Mouse (Mus musculus): ENCODE measurements around the gene Shq1. TPM values are rescaled to one million over a fixed set of nuclear protein-coding genes. Genes with fewer than 3 reads are reported as not detected.

Gene Shq1
- total and polyA plus RNA-seq, 3 experiments, result 12.5 to 19.7 (median 16.6) TPM

GRCm38 (mm10) chr6:100710170-100710569 is 39.2 kb upstream of the Shq1 start:
- Histone ChIP-seq H3K9me3 (replicated peaks) (peaks cover 3% of the 10 kb centered on the region; the same call in 1 of the 2 replicates), H3K4me1 (ENCODE audit: insufficient read depth, low read depth, low read length) (0 out of 2 replicates have a peak, but pooled peaks cover 2% of the 10 kb centered on the region), H3K36me3 (replicated peaks) (no peaks in the 10 kb centered on the region), H3K4me3 (ENCODE audit: low read depth, low read length) (no peak overlapping the region), H3K27me3 (ENCODE audit: insufficient read depth, low read length) (peaks cover 5% of the 10 kb centered on the region; the same call in 1 of the 2 replicates)
- no peak for ATAC-seq (ENCODE audit: extremely low read depth, insufficient number of reproducible peaks, low FRiP score, poor library complexity, severe bottlenecking)
- TF ChIP-seq GATA1 (IDR thresholded peaks at IDR 0.05; ENCODE audit: borderline replicate concordance, low read length) (no peak), GATA2 (IDR thresholded peaks at IDR 0.05; ENCODE audit: borderline replicate concordance, low read depth, low read length) (no peak), POLR2AphosphoS5 (IDR thresholded peaks at IDR 0.05; ENCODE audit: insufficient replicate concordance, low read depth, low read length) (no peak), TAL1 (conservative IDR thresholded peaks at IDR 0.05; ENCODE audit: low read depth, low read length) (no peak), CTCF (IDR thresholded peaks at IDR 0.05; ENCODE audit: low read depth, low read length) (no peak)
- no peak for DNase-seq (ENCODE audit: low spot score)

DNA sequence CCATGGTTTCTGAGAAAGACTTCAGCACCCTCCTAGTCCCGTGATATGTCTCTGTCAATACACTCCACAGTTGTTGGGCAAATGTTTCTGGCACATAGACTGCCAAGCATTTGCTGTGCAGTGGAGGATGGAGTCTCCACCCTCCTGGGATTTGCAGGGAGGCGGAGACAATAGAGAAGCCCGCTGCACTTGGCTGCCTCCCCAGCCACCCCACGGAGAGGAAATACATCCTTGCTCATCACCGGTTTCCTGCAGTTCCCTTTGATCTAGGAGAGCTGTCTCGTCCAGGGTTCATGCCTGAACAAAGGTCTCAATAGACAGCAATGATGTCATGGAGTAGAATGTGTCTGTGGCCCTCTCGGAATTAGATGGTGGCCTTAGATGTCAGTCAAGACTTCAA is 38.5 kb upstream of the Shq1 start:
- H3K9me3 ChIP-seq (replicated peaks), result peaks cover 8% of the 10 kb centered on the region
- peaks cover 5% of the 10 kb centered on the region; the same call in 1 of the 2 replicates for H3K27me3 ChIP-seq (ENCODE audit: insufficient read depth, low read length)
- H3K36me3 ChIP-seq (replicated peaks), result no peaks in the 10 kb centered on the region
- DNase-seq (ENCODE audit: low spot score), result no peak
- H3K4me3 ChIP-seq (ENCODE audit: low read depth, low read length), result no peak overlapping the region
- TF ChIP-seq GATA2 (IDR thresholded peaks at IDR 0.05; ENCODE audit: borderline replicate concordance, low read depth, low read length) (no peak), GATA1 (IDR thresholded peaks at IDR 0.05; ENCODE audit: borderline replicate concordance, low read length) (no peak), POLR2AphosphoS5 (IDR thresholded peaks at IDR 0.05; ENCODE audit: insufficient replicate concordance, low read depth, low read length) (no peak), CTCF (IDR thresholded peaks at IDR 0.05; ENCODE audit: low read depth, low read length) (no peak), TAL1 (conservative IDR thresholded peaks at IDR 0.05; ENCODE audit: low read depth, low read length) (no peak)
- H3K4me1 ChIP-seq (ENCODE audit: insufficient read depth, low read depth, low read length), result 0 out of 2 replicates have a peak, but pooled peaks cover 2% of the 10 kb centered on the region
- ATAC-seq (ENCODE audit: extremely low read depth, insufficient number of reproducible peaks, low FRiP score, poor library complexity, severe bottlenecking), result no peak

DNA sequence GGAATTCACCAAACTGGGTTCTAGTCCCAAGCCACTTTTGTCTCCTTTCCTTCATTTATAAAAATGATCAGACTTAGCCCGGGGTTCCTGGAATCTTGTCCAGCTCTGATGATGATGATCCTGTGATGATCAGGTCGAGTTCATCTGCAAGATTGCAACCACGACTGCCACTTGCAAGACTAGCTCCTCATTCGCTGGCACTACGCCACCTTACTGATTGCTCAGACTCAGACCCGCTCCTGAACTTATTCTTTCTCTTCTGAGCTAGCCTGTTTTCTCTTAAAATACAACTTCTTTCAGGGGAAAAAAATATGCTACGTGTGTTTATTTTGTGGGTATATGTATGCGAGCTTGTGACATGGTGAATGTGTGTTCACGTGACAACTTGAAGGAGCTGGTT is 38.0 kb upstream of the Shq1 start:
- Histone ChIP-seq H3K27me3 (ENCODE audit: insufficient read depth, low read length) (peaks cover 3% of the 10 kb centered on the region; the same call in 1 of the 2 replicates), H3K4me3 (ENCODE audit: low read depth, low read length) (no peak overlapping the region), H3K4me1 (ENCODE audit: insufficient read depth, low read depth, low read length) (0 out of 2 replicates have a peak, but pooled peaks cover 2% of the 10 kb centered on the region), H3K9me3 (replicated peaks) (peaks cover 12% of the 10 kb centered on the region), H3K36me3 (replicated peaks) (no peaks in the 10 kb centered on the region)
- TF ChIP-seq TAL1 (conservative IDR thresholded peaks at IDR 0.05; ENCODE audit: low read depth, low read length) (no peak), GATA2 (IDR thresholded peaks at IDR 0.05; ENCODE audit: borderline replicate concordance, low read depth, low read length) (no peak)
- ATAC-seq (ENCODE audit: extremely low read depth, insufficient number of reproducible peaks, low FRiP score, poor library complexity, severe bottlenecking), result no peak
- DNase-seq (ENCODE audit: low spot score), result no peak

- ATAC-seq (ENCODE audit: extremely low read depth, insufficient number of reproducible peaks, low FRiP score, poor library complexity, severe bottlenecking) (no peak), DNase-seq (ENCODE audit: low spot score) (no peak)
- Histone ChIP-seq H3K9me3 (replicated peaks) (peaks cover 12% of the 10 kb centered on the region), H3K36me3 (replicated peaks) (no peaks in the 10 kb centered on the region), H3K4me3 (ENCODE audit: low read depth, low read length) (no peak overlapping the region), H3K4me1 (ENCODE audit: insufficient read depth, low read depth, low read length) (0 out of 2 replicates have a peak, but pooled peaks cover 2% of the 10 kb centered on the region), H3K27me3 (ENCODE audit: insufficient read depth, low read length) (no peaks in the 10 kb centered on the region)
- TF ChIP-seq TAL1 (conservative IDR thresholded peaks at IDR 0.05; ENCODE audit: low read depth, low read length), result no peak
- no peak for TF ChIP-seq POLR2AphosphoS5 (IDR thresholded peaks at IDR 0.05; ENCODE audit: insufficient replicate concordance, low read depth, low read length)
- TF ChIP-seq GATA2 (IDR thresholded peaks at IDR 0.05; ENCODE audit: borderline replicate concordance, low read depth, low read length), result no peak
- no peak for TF ChIP-seq CTCF (IDR thresholded peaks at IDR 0.05; ENCODE audit: low read depth, low read length)
- TF ChIP-seq GATA1 (IDR thresholded peaks at IDR 0.05; ENCODE audit: borderline replicate concordance, low read length), result no peak
Measured at GRCm38 (mm10) chr6:100708248-100708647, 37.3 kb upstream of the Shq1 start.

DNA sequence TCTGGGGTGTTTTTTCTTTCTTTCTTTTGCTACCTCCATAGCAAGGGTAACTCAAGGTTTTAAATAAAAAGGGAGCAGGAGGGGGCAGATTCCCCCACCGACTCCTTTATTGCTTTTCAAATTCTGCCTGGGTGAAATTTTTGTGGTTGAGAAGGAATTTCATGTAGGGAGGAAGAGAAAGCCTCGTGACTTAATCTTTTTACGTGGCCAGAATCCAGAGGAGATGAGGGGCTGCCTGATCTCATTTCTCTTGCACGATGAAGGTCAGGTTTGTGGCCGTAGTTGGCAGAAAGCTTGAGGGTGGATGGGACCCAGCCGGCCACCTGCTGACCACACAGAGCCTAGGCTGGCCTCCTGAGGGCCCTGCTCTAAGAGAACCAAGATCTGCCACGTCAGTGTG is 36.6 kb upstream of the Shq1 start:
- H3K27me3 ChIP-seq (ENCODE audit: insufficient read depth, low read length), result no peaks in the 10 kb centered on the region
- ATAC-seq (ENCODE audit: extremely low read depth, insufficient number of reproducible peaks, low FRiP score, poor library complexity, severe bottlenecking), result no peak
- TF ChIP-seq GATA2 (IDR thresholded peaks at IDR 0.05; ENCODE audit: borderline replicate concordance, low read depth, low read length) (no peak), GATA1 (IDR thresholded peaks at IDR 0.05; ENCODE audit: borderline replicate concordance, low read length) (no peak), CTCF (IDR thresholded peaks at IDR 0.05; ENCODE audit: low read depth, low read length) (no peak), TAL1 (conservative IDR thresholded peaks at IDR 0.05; ENCODE audit: low read depth, low read length) (no peak), POLR2AphosphoS5 (IDR thresholded peaks at IDR 0.05; ENCODE audit: insufficient replicate concordance, low read depth, low read length) (no peak)

DNA sequence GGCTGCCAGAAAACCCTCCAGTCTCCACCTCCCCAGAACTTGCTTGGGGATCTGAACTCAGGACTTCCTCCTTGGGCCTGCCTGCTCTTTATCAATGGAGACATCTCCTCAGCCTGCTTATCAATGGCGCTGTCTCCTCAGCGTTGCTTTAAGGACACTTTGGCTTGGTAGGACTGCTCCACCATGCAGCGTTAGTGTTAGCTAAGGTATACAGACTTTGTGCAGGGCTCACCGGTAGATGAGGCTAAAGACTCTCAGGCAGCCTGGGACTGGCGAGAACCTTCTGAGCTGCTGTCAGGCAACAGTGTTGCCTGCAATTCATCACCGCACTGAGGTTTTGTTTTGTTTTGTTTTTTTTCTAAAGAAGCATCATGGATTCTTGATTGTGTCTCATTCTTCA is 35.9 kb upstream of the Shq1 start:
- no peak overlapping the region for H3K4me3 ChIP-seq (ENCODE audit: low read depth, low read length)
- H3K9me3 ChIP-seq (replicated peaks), result peaks cover 12% of the 10 kb centered on the region
- TF ChIP-seq GATA2 (IDR thresholded peaks at IDR 0.05; ENCODE audit: borderline replicate concordance, low read depth, low read length) (no peak), CTCF (IDR thresholded peaks at IDR 0.05; ENCODE audit: low read depth, low read length) (no peak), POLR2AphosphoS5 (IDR thresholded peaks at IDR 0.05; ENCODE audit: insufficient replicate concordance, low read depth, low read length) (no peak), GATA1 (IDR thresholded peaks at IDR 0.05; ENCODE audit: borderline replicate concordance, low read length) (no peak), TAL1 (conservative IDR thresholded peaks at IDR 0.05; ENCODE audit: low read depth, low read length) (no peak)
- H3K4me1 ChIP-seq (ENCODE audit: insufficient read depth, low read depth, low read length), result 0 out of 2 replicates have a peak, but pooled peaks cover 2% of the 10 kb centered on the region
- H3K36me3 ChIP-seq (replicated peaks), result no peaks in the 10 kb centered on the region
- ATAC-seq (ENCODE audit: extremely low read depth, insufficient number of reproducible peaks, low FRiP score, poor library complexity, severe bottlenecking) (no peak), DNase-seq (ENCODE audit: low spot score) (no peak)
- H3K27me3 ChIP-seq (ENCODE audit: insufficient read depth, low read length), result no peaks in the 10 kb centered on the region

More for the DNA sequence above, 36.6 kb upstream of the Shq1 start:
- no peak for DNase-seq (ENCODE audit: low spot score)
- H3K36me3 ChIP-seq (replicated peaks), result no peaks in the 10 kb centered on the region
- H3K4me3 ChIP-seq (ENCODE audit: low read depth, low read length), result no peak overlapping the region
- H3K4me1 ChIP-seq (ENCODE audit: insufficient read depth, low read depth, low read length), result 0 out of 2 replicates have a peak, but pooled peaks cover 2% of the 10 kb centered on the region
- H3K9me3 ChIP-seq (replicated peaks), result peaks cover 12% of the 10 kb centered on the region

All from G1E (cell line).